Mouse (Mus musculus) embryonic fibroblast, embryonic 13.5 days (primary cell): Measurements from ENCODE around the gene Chrne. TPM values are rescaled to one million over a fixed set of nuclear protein-coding genes. Genes with fewer than 3 reads are reported as not detected.

Experiments
- H3K27ac ChIP-seq: 2 replicates; pipeline ENCODE4 v1.5.1; 2012; ENCODE audit warnings: low read length, control low read depth, inconsistent platforms; ENCODE audit not compliant: insufficient read depth
- H3K4me1 ChIP-seq: 2 replicates; pipeline ENCODE4 v1.6.1; 2011; ENCODE audit warnings: low read length; ENCODE audit not compliant: control insufficient read depth, insufficient read depth
- H3K4me3 ChIP-seq: 2 replicates; pipeline ENCODE4 v1.5.1; 2011; ENCODE audit warnings: mild to moderate bottlenecking, control low read depth, low read length; ENCODE audit not compliant: insufficient read depth
- CTCF ChIP-seq: IDR thresholded peaks from 2 replicates; pipeline ENCODE4 v1.5.1; 2011; ENCODE audit warnings: mild to moderate bottlenecking, control low read depth, low read length, moderate library complexity, borderline replicate concordance; ENCODE audit not compliant: insufficient read depth
- POLR2A ChIP-seq: IDR thresholded peaks from 2 replicates; pipeline ENCODE4 v1.6.1; 2011; ENCODE audit warnings: low read depth, mild to moderate bottlenecking, control low read depth, low read length, moderate library complexity
- polyA plus RNA-seq: library from polyadenylated mRNA; stranded (reverse); fragments of >200 nt; gene quantifications from 2 replicates; pipeline ENCODE4 v1.2.4, GENCODE M21; 2011; ENCODE audit warnings: low read depth; ENCODE audit not compliant: missing spikeins, insufficient read length

Gene Chrne
- not detected in 2 replicates for polyA plus RNA-seq

DNA sequence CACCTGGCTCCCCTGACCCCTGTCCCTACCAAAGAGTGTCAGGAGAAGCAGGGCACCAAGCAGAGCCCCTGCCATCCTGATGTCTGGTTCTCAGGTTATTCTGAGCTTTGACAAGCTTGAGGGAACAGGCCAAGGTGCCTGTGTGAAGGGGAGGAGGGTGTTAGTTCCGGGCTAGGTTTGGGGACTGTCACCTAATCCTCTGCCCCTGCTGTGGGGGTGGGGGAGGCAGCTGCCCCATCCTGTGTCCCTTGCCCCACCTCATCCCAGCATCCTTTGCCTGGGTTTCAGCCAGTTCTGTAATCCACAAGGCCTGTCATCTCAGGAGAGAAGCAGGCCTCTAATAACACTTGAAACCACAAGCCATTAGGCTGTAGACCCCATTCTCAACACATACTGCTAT lies at the start of gene Chrne:
Gene Chrne, minus strand, starts transcription at position 116 of the 400 bp plus-strand sequence.
- no peak within 1 kb of the TSS for H3K4me3 ChIP-seq
- H3K27ac ChIP-seq, result no peak within 1 kb of the TSS
- H3K4me1 ChIP-seq, result peaks cover 2% of the 10 kb centered on the region; the same call in 1 of the 2 replicates
- no peak for TF ChIP-seq CTCF
- TF ChIP-seq POLR2A, result no peak

DNA sequence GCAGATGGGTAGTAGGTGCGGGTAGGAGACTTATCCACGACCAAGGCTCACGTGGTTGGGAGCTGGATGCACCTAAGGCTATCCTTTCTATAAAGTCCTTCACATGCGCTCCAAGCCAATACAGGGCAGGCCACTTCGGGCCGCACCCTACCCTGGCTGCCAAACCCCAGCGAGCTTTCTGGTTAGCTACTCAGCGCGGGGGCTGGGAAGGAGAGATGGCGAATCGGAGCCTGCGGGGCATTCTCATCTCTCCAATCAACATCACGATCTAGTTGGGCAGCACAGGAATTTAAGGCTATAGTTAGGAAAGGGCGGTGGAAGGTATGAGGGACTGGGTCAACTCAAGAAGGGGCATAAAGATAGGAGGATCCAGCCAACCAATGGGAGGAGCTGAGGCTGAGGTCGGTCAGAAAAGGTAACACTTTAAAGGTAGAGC lies 49.3 kb upstream of the Chrne start:
- TF ChIP-seq POLR2A (peak; percentile 88), CTCF (no peak)

DNA sequence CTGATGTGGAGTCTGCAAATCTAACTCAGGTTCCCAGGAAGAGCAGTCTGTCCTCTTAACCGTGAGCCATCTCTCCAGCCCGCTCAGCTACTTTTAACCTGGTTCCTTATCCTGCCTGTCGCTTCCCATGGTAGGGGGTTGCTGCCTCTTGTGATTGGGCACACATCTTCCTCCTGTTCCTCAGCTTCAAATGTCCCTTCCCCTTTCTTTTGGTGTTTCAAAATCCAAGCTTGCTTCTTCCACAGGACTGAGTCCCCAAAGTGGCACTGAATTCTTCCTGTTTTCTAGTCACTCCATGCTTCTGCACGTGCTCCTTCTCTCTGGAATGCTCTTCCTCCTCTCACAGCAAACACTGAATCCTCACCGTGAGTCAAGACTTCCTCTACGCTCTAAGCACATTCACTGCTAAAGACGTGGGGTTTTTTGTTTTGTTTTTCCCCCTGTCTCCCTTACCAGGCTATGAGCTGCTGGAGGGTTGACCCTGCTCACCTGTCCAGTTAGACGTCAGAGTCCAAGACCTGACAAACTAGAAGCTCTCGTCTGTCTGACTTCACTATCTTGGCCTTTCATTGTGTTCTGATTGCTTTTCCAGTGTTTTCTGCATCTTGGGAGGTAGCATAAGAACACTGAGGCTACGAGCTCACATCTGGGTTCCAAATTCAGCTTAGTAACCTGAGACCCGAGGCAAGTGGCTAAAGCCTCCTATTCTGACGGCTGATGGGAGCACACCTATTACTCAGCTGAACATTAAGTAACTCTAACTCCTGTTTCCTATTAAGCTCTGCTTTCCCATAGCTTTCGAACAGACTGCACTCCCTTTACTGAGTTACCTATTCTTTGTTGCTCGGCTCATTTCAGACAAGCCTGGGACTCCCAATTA lies 48.5 kb upstream of the Chrne start:
- Histone ChIP-seq H3K4me3 (peak overlapping the region; percentile 37), H3K27ac (peak overlapping the region; percentile 91), H3K4me1 (peaks cover 9% of the 10 kb centered on the region)
- TF ChIP-seq POLR2A (no peak), CTCF (no peak)

More for the DNA sequence above, 49.3 kb upstream of the Chrne start:
- H3K27ac ChIP-seq, result peak overlapping the region; percentile 91
- peaks cover 9% of the 10 kb centered on the region for H3K4me1 ChIP-seq
- peak overlapping the region; percentile 37 for H3K4me3 ChIP-seq

- no peak for TF ChIP-seq CTCF
- TF ChIP-seq POLR2A, result no peak
- peaks cover 6% of the 10 kb centered on the region for H3K4me1 ChIP-seq
- no peak overlapping the region for H3K4me3 ChIP-seq
- H3K27ac ChIP-seq, result no peak overlapping the region
Observed at GRCm38 (mm10) chr11:70666687-70667086, 47.7 kb upstream of the Chrne start.

DNA sequence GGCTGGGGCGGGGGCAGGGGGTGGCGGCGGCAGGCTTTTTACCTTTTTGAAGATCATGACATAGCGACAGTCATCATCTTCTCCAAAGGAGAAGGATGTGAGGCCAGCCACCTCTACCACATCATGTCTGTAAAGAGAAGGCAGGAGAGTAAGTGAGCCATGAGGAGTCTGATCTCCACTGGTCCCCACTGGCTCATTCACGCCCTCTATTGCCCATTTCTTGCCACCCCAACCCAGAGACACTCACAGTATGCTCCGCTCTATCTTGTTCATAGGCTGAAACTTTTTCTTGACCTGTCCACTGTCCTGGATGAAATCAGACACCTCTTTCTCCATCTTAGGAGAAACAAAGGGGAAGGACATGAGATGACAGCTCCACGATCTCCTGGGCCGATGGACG lies 45.7 kb upstream of the Chrne start:
- TF ChIP-seq CTCF (no peak), POLR2A (no peak)
- no peak overlapping the region for H3K27ac ChIP-seq
- no peak overlapping the region for H3K4me3 ChIP-seq
- H3K4me1 ChIP-seq, result peaks cover 6% of the 10 kb centered on the region

DNA sequence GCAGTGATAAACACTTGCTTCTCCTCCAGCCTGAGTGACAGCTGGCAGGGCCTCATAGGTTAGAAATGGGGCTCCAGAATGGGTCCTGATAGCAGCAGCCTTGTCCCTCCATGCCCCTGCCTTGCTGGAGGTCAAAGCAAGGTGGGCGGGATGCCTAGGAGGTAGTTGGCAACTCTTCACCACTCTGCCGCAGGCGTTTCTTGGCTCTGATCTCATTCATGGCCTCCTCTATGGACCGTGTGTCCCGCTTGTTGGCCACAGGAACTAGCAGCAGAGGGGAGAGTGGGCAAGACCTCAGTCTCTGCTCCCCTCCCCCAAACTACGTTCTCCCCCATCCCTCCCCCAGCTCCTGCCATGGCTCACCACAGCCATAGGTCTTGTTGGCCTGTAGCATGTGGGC lies 44.9 kb upstream of the Chrne start:
- H3K4me1 ChIP-seq, result peaks cover 10% of the 10 kb centered on the region
- H3K27ac ChIP-seq, result no peak overlapping the region
- TF ChIP-seq CTCF (no peak), POLR2A (no peak)
- H3K4me3 ChIP-seq, result no peak overlapping the region

DNA sequence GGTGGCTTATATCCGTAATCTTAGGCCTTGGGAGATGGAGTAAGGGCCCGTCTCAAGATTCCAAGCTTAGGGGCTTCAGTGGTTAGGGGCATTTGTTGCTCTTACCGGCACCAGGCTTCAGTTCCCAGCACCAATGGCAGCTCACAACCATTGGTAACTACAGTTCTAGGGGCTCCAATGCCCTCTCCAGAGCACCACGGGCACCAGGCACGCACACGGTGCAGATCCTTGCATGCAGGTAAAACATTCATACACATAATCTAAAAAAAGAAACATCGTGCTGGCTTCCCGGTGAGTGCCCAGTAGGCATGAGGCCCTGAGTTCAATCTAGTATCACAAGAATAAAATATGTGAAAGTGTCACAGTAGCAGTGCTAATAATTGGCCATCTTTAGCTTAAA lies 44.1 kb upstream of the Chrne start:
- no peak overlapping the region for H3K27ac ChIP-seq
- TF ChIP-seq POLR2A (no peak), CTCF (no peak)

DNA sequence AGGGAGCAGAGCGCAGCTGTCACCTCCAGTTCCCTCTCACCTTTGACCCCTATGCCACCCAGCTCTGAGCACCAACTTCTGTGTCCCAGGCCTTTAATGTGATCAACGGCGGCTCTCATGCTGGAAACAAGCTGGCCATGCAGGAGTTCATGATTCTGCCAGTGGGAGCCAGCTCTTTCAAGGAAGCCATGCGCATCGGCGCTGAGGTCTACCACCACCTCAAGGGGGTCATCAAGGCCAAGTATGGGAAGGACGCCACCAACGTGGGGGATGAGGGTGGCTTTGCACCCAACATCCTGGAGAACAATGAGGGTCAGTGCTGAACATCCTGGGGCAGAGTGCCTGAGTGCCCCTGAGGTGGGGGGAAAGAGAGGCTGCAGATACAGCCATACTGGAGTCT lies 41.6 kb upstream of the Chrne start:
- Histone ChIP-seq H3K27ac (no peak overlapping the region), H3K4me3 (no peak overlapping the region), H3K4me1 (peaks cover 14% of the 10 kb centered on the region)
- TF ChIP-seq CTCF (no peak), POLR2A (no peak)

More for the DNA sequence above, 44.1 kb upstream of the Chrne start:
- peaks cover 16% of the 10 kb centered on the region for H3K4me1 ChIP-seq
- H3K4me3 ChIP-seq, result no peak overlapping the region

GRCm38 (mm10) chr11:70658942-70659341 lies 39.9 kb upstream of the Chrne start:
- Histone ChIP-seq H3K27ac (no peak overlapping the region; the same call in 1 of the 2 replicates), H3K4me1 (peaks cover 14% of the 10 kb centered on the region), H3K4me3 (no peak overlapping the region)
- TF ChIP-seq CTCF, result no peak
- no peak for TF ChIP-seq POLR2A

DNA sequence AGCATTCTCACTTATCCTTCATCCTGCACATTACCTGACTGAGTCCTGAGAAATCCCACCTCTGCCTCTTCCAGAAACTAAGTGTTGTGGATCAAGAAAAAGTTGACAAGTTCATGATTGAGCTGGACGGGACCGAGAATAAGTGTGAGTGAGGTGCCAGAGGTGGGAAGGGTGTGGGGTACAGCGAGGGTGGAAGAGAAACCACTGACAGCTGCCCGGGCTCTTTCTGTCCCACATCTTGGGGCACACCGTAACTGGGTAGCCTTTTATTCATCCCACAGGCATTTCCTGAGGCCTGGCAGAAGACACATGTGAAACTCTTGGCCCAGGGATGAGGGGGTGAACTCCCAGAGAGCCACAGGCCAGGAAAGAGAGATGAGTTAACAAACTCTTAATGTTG lies 39.5 kb upstream of the Chrne start:
- no peak overlapping the region for H3K4me3 ChIP-seq
- peaks cover 14% of the 10 kb centered on the region for H3K4me1 ChIP-seq
- no peak for TF ChIP-seq POLR2A
- TF ChIP-seq CTCF, result no peak
- no peak overlapping the region; the same call in 1 of the 2 replicates for H3K27ac ChIP-seq
